Mouse (Mus musculus) MEL (cell line): Measurements from ENCODE around the gene Erbb4. TPM values are rescaled to one million over a fixed set of nuclear protein-coding genes. Genes with fewer than 3 reads are reported as not detected.

Experiments
- DNase-seq: peaks from one replicate; pipeline ENCODE4 v3.0.0; 2011; ENCODE audit warnings: low read depth, low spot score
- H3K27ac ChIP-seq: 2 replicates; pipeline ENCODE4 v1.5.1; 2012; ENCODE audit warnings: low read depth, mild to moderate bottlenecking, control low read depth, low read length, moderate library complexity; ENCODE audit not compliant: control insufficient read depth
- H3K27me3 ChIP-seq, 2 experiments: fragments of 150-350 bp in 1 of 2; sonication (generic) in 1 of 2; 2 replicates each; pipeline ENCODE4 v1.6.1; 2012; ENCODE audit warnings: low read length in 2 of 2, mild to moderate bottlenecking in 2 of 2, improper control_type of control experiment in 1 of 2, moderate library complexity in 1 of 2; ENCODE audit not compliant: insufficient read depth in 2 of 2, control insufficient read depth in 1 of 2
- H3K36me3 ChIP-seq, 2 experiments: 2 replicates each; pipeline ENCODE4 v1.6.1; 2012 to 2014; ENCODE audit warnings: low read length in 2 of 2, improper control_type of control experiment in 1 of 2, inconsistent platforms in 1 of 2, mild to moderate bottlenecking in 1 of 2; ENCODE audit not compliant: insufficient read depth in 2 of 2, control insufficient read depth in 1 of 2
- H3K4me1 ChIP-seq, 2 experiments: fragments of 150-350 bp in 1 of 2; sonication (generic) in 1 of 2; 2 replicates each; pipeline ENCODE4 v1.6.1; 2012; ENCODE audit warnings: low read length in 2 of 2, improper control_type of control experiment in 1 of 2, mild to moderate bottlenecking in 1 of 2; ENCODE audit not compliant: insufficient read depth in 2 of 2, control insufficient read depth in 1 of 2
- H3K4me3 ChIP-seq, 2 experiments: fragments of 150-350 bp in 1 of 2; sonication (generic) in 1 of 2; 2 replicates each; pipeline ENCODE4 v1.5.1; 2012; ENCODE audit warnings: low read depth in 2 of 2, low read length in 2 of 2, mild to moderate bottlenecking in 2 of 2, moderate library complexity in 2 of 2, control low read depth in 1 of 2, improper control_type of control experiment in 1 of 2; ENCODE audit not compliant: control insufficient read depth in 1 of 2, insufficient read depth in 1 of 2
- H3K79me2 ChIP-seq: 2 replicates; pipeline ENCODE4 v1.6.1; 2012; ENCODE audit warnings: mild to moderate bottlenecking, low read length, moderate library complexity; ENCODE audit not compliant: control insufficient read depth, poor library complexity, insufficient read depth
- H3K9ac ChIP-seq: 2 replicates; pipeline ENCODE4 v1.6.1; 2012; ENCODE audit warnings: low read depth, mild to moderate bottlenecking, control low read depth, low read length, moderate library complexity; ENCODE audit not compliant: control insufficient read depth, poor library complexity, severe bottlenecking
- H3K9me3 ChIP-seq: fragments of 150-350 bp; sonication (generic); replicated peaks from 2 replicates; pipeline ENCODE4 v1.6.1; 2012; ENCODE audit warnings: mild to moderate bottlenecking, low read length, improper control_type of control experiment, moderate library complexity; ENCODE audit not compliant: insufficient read depth
- BHLHE40 ChIP-seq: IDR thresholded peaks from 2 replicates; pipeline ENCODE4 v1.6.1; 2012; ENCODE audit warnings: low read depth, mild to moderate bottlenecking, inconsistent platforms, low read length, improper control_type of control experiment, borderline replicate concordance
- CHD2 ChIP-seq: IDR thresholded peaks from 2 replicates; pipeline ENCODE4 v1.6.1; 2011; ENCODE audit warnings: low read length, improper control_type of control experiment
- CTCF ChIP-seq, 3 experiments: IDR thresholded peaks in 2 of 3; conservative IDR thresholded peaks in 1 of 3; 2 replicates each; pipeline ENCODE4 v1.5.1; 2011 to 2012; ENCODE audit warnings: low read length in 3 of 3, low read depth in 2 of 3, mild to moderate bottlenecking in 2 of 3, improper control_type of control experiment in 1 of 3, inconsistent platforms in 1 of 3, mixed read lengths in 1 of 3, moderate library complexity in 1 of 3; ENCODE audit not compliant: control insufficient read depth in 1 of 3, insufficient read depth in 1 of 3, poor library complexity in 1 of 3, severe bottlenecking in 1 of 3
- E2F4 ChIP-seq: IDR thresholded peaks from 2 replicates; pipeline ENCODE4 v1.6.1; 2011; ENCODE audit warnings: low read depth, low read length, improper control_type of control experiment, borderline replicate concordance
- EP300 ChIP-seq, 2 experiments: IDR thresholded peaks; 2 replicates each; pipeline ENCODE4 v1.6.1; 2011; ENCODE audit warnings: improper control_type of control experiment in 2 of 2, low read length in 2 of 2, low read depth in 1 of 2, mild to moderate bottlenecking in 1 of 2
- ETS1 ChIP-seq: IDR thresholded peaks from 2 replicates; pipeline ENCODE4 v1.6.1; 2012; ENCODE audit warnings: low read depth, mild to moderate bottlenecking, inconsistent platforms, low read length, improper control_type of control experiment, moderate library complexity
- GABPA ChIP-seq: IDR thresholded peaks from 2 replicates; pipeline ENCODE4 v1.6.1; 2012; ENCODE audit warnings: low read depth, mild to moderate bottlenecking, inconsistent platforms, low read length, improper control_type of control experiment, moderate library complexity
- GATA1 ChIP-seq: IDR thresholded peaks from 2 replicates; pipeline ENCODE4 v1.6.1; 2011; ENCODE audit warnings: low read depth, low read length, improper control_type of control experiment
- JUND ChIP-seq: IDR thresholded peaks from 2 replicates; pipeline ENCODE4 v1.6.1; 2011; ENCODE audit warnings: low read depth, mild to moderate bottlenecking, improper control_type of control experiment, low read length
- KAT2A ChIP-seq: conservative IDR thresholded peaks from 2 replicates; pipeline ENCODE4 v1.6.1; 2012; ENCODE audit warnings: low read depth, low read length, improper control_type of control experiment, inconsistent platforms
- MAX ChIP-seq: IDR thresholded peaks from 2 replicates; pipeline ENCODE4 v1.6.1; 2011; ENCODE audit warnings: low read length, improper control_type of control experiment
- MEF2A ChIP-seq: IDR thresholded peaks from 2 replicates; pipeline ENCODE4 v1.6.1; 2014; ENCODE audit warnings: low read depth, mild to moderate bottlenecking, inconsistent platforms, low read length, improper control_type of control experiment; ENCODE audit not compliant: poor library complexity, insufficient replicate concordance, severe bottlenecking; ENCODE audit errors: extremely low read depth
- MXI1 ChIP-seq: IDR thresholded peaks from 2 replicates; pipeline ENCODE4 v1.6.1; 2011; ENCODE audit warnings: mild to moderate bottlenecking, low read depth, low read length, improper control_type of control experiment
- MYB ChIP-seq: IDR thresholded peaks from 2 replicates; pipeline ENCODE4 v1.6.1; 2011; ENCODE audit warnings: mild to moderate bottlenecking, low read depth, low read length, improper control_type of control experiment
- MYC ChIP-seq: IDR thresholded peaks from 2 replicates; pipeline ENCODE4 v1.6.1; 2011; ENCODE audit warnings: low read depth, mild to moderate bottlenecking, low read length, improper control_type of control experiment, moderate library complexity
- POLR2A ChIP-seq, 2 experiments: IDR thresholded peaks; 2 replicates each; pipeline ENCODE4 v1.6.1; 2011 to 2012; ENCODE audit warnings: low read length in 2 of 2, mild to moderate bottlenecking in 2 of 2, control low read depth in 1 of 2, improper control_type of control experiment in 1 of 2, low read depth in 1 of 2, moderate library complexity in 1 of 2; ENCODE audit not compliant: control insufficient read depth in 1 of 2, insufficient read depth in 1 of 2, poor library complexity in 1 of 2
- POLR2AphosphoS2 ChIP-seq: IDR thresholded peaks from 2 replicates; pipeline ENCODE4 v1.6.1; 2011; ENCODE audit warnings: low read length, improper control_type of control experiment
- POLR2AphosphoS5 ChIP-seq: IDR thresholded peaks from 2 replicates; pipeline ENCODE4 v1.6.1; 2012; ENCODE audit warnings: low read depth, borderline replicate concordance, mild to moderate bottlenecking, inconsistent platforms, low read length, moderate library complexity, mixed read lengths
- RAD21 ChIP-seq: IDR thresholded peaks from 2 replicates; pipeline ENCODE4 v1.6.1; 2011; ENCODE audit warnings: mild to moderate bottlenecking, low read depth, low read length, improper control_type of control experiment
- SMC3 ChIP-seq: IDR thresholded peaks from 2 replicates; pipeline ENCODE4 v1.6.1; 2011; ENCODE audit warnings: low read depth, low read length, improper control_type of control experiment
- TCF12 ChIP-seq: IDR thresholded peaks from 2 replicates; pipeline ENCODE4 v1.6.1; 2014; ENCODE audit warnings: low read depth, mild to moderate bottlenecking, inconsistent platforms, low read length, improper control_type of control experiment, moderate library complexity
- USF2 ChIP-seq, 2 experiments: IDR thresholded peaks; 2 replicates each; pipeline ENCODE4 v1.6.1; 2011 to 2012; ENCODE audit warnings: improper control_type of control experiment in 2 of 2, low read length in 2 of 2, borderline replicate concordance in 1 of 2, inconsistent platforms in 1 of 2, low read depth in 1 of 2, mild to moderate bottlenecking in 1 of 2; ENCODE audit not compliant: insufficient read depth in 1 of 2
- ZKSCAN1 ChIP-seq: IDR thresholded peaks from 2 replicates; pipeline ENCODE4 v1.6.1; 2012; ENCODE audit warnings: low read depth, mild to moderate bottlenecking, inconsistent platforms, low read length, improper control_type of control experiment, moderate library complexity
- ZMIZ1 ChIP-seq: IDR thresholded peaks from 2 replicates; pipeline ENCODE4 v1.6.1; 2012; ENCODE audit warnings: low read depth, mild to moderate bottlenecking, inconsistent platforms, low read length, improper control_type of control experiment, moderate library complexity
- ZNF384 ChIP-seq: IDR thresholded peaks from 2 replicates; pipeline ENCODE4 v1.6.1; 2012; ENCODE audit warnings: low read depth, mild to moderate bottlenecking, inconsistent platforms, low read length, improper control_type of control experiment
- polyA plus RNA-seq, 2 experiments: library from polyadenylated mRNA; stranded (reverse) in 1 of 2; unstranded in 1 of 2; fragments of >175 nt in 1 of 2; fragments of >200 nt in 1 of 2; gene quantifications; 2 replicates each; pipeline versions ENCODE4 v1.2.1 to v1.2.4; 2012; ENCODE audit warnings: low replicate concordance in 2 of 2, low read depth in 1 of 2; ENCODE audit not compliant: insufficient read length in 2 of 2, insufficient read depth in 1 of 2, missing spikeins in 1 of 2
- total RNA-seq: library from RNA; depleted of rRNA; stranded (reverse); fragments of 300-350 nt; gene quantifications from 2 replicates; pipeline ENCODE4 v1.2.3, GENCODE M21; 2012

Gene Erbb4
- total and polyA plus RNA-seq, 3 experiments = not detected

GRCm38 (mm10) chr1:68956766-68957533 lies 150.9 kb downstream of the Erbb4 start:
- no peak overlapping the region for H3K4me3 ChIP-seq
- H3K79me2 ChIP-seq = no peaks in the 10 kb centered on the region
- H3K9ac ChIP-seq = no peak overlapping the region
- H3K9me3 ChIP-seq = no peaks in the 10 kb centered on the region
- TF ChIP-seq SMC3 (no peak), USF2 (IDR thresholded peaks at IDR 0.05; ENCODE audit: borderline replicate concordance in 1 of 2, insufficient read depth in 1 of 2, low read depth in 1 of 2, low read length in 2 of 2) (no peak)
- H3K4me1 ChIP-seq = no peaks in the 10 kb centered on the region
- no peak for DNase-seq
- H3K36me3 ChIP-seq = no peaks in the 10 kb centered on the region
- H3K27ac ChIP-seq = no peak overlapping the region
- no peaks in the 10 kb centered on the region for H3K27me3 ChIP-seq

GRCm38 (mm10) chr1:68955482-68955881 lies 152.4 kb downstream of the Erbb4 start:
- TF ChIP-seq USF2 (IDR thresholded peaks at IDR 0.05; ENCODE audit: borderline replicate concordance in 1 of 2, insufficient read depth in 1 of 2, low read depth in 1 of 2, low read length in 2 of 2) = no peak
- no peak for TF ChIP-seq MYB
- no peak for TF ChIP-seq TCF12
- TF ChIP-seq EP300 (IDR thresholded peaks at IDR 0.05; ENCODE audit: low read depth in 1 of 2, low read length in 2 of 2) = no peak
- TF ChIP-seq ZNF384 = no peak
- TF ChIP-seq CTCF (IDR thresholded peaks at IDR 0.05 in 2 of 3, conservative IDR thresholded peaks at IDR 0.05 in 1 of 3; ENCODE audit: control insufficient read depth in 1 of 3, insufficient read depth in 1 of 3, low read depth in 2 of 3, low read length in 3 of 3, poor library complexity in 1 of 3, severe bottlenecking in 1 of 3) = no peak
- no peak for TF ChIP-seq JUND
- no peak for TF ChIP-seq BHLHE40
- no peak for TF ChIP-seq KAT2A
- no peak for TF ChIP-seq RAD21
- no peak for DNase-seq
- Histone ChIP-seq H3K36me3 (no peaks in the 10 kb centered on the region), H3K4me3 (no peak overlapping the region), H3K27me3 (no peaks in the 10 kb centered on the region), H3K9me3 (no peaks in the 10 kb centered on the region), H3K27ac (no peak overlapping the region), H3K9ac (no peak overlapping the region), H3K79me2 (no peaks in the 10 kb centered on the region), H3K4me1 (no peaks in the 10 kb centered on the region)

- Histone ChIP-seq H3K9ac (no peak overlapping the region), H3K4me3 (no peak overlapping the region), H3K79me2 (no peaks in the 10 kb centered on the region), H3K36me3 (no peaks in the 10 kb centered on the region), H3K9me3 (no peaks in the 10 kb centered on the region)
- DNase-seq = peak; percentile 1
- no peak for TF ChIP-seq USF2 (IDR thresholded peaks at IDR 0.05; ENCODE audit: borderline replicate concordance in 1 of 2, insufficient read depth in 1 of 2, low read depth in 1 of 2, low read length in 2 of 2)
- no peak for TF ChIP-seq MYC
- no peak for TF ChIP-seq SMC3
- TF ChIP-seq POLR2AphosphoS5 = no peak
- TF ChIP-seq POLR2AphosphoS2 = no peak
- no peak for TF ChIP-seq ZKSCAN1
- TF ChIP-seq EP300 (IDR thresholded peaks at IDR 0.05; ENCODE audit: low read depth in 1 of 2, low read length in 2 of 2) = no peak
- no peak for TF ChIP-seq ZMIZ1
- TF ChIP-seq POLR2A (IDR thresholded peaks at IDR 0.05; ENCODE audit: control insufficient read depth in 1 of 2, insufficient read depth in 1 of 2, low read depth in 1 of 2, low read length in 2 of 2, poor library complexity in 1 of 2) = no peak
- no peak for TF ChIP-seq GABPA
- no peak for TF ChIP-seq KAT2A
- TF ChIP-seq MEF2A = no peak
- TF ChIP-seq E2F4 = no peak
- no peak for TF ChIP-seq MAX
- no peak for TF ChIP-seq CHD2
- no peak for TF ChIP-seq ETS1
- no peak for TF ChIP-seq MXI1
- TF ChIP-seq GATA1 = no peak
- TF ChIP-seq, all 39 proteins: peak for 0
- no peaks in the 10 kb centered on the region for H3K27me3 ChIP-seq
- no peaks in the 10 kb centered on the region for H3K4me1 ChIP-seq
- H3K27ac ChIP-seq = no peak overlapping the region
These were observed 164.7 kb downstream of the Erbb4 start for GRCm38 (mm10) chr1:68943141-68943540.
